Mouse (Mus musculus) liver, postnatal 0 days (tissue): ENCODE data around the gene BC067074. TPM values are rescaled to one million over a fixed set of nuclear protein-coding genes. Genes with fewer than 3 reads are reported as not detected.

Source experiments
- ATAC-seq: fragments of 200-750 bp; cut with Nextera tagmentation; 2 replicates; pipeline ENCODE4 v1.8.0; 2017; ENCODE audit warnings: mild to moderate bottlenecking, moderate library complexity
- DNase-seq: peaks from one replicate; pipeline ENCODE4 v3.0.0-alpha.2; 2016
- H3K27ac ChIP-seq: fragments of 300-500 bp; sonication (generic); 2 replicates; pipeline ENCODE4 v1.5.1; 2014; ENCODE audit warnings: antibody characterized with exemption, moderate library complexity, mild to moderate bottlenecking, low read depth
- H3K27me3 ChIP-seq: fragments of 300-500 bp; sonication (generic); 2 replicates; pipeline ENCODE4 v1.6.1; 2014; ENCODE audit warnings: low read length, control low read depth, mixed read lengths; ENCODE audit not compliant: insufficient read depth
- H3K36me3 ChIP-seq: fragments of 300-500 bp; sonication (generic); replicated peaks from 2 replicates; pipeline ENCODE4 v1.6.1; 2014; ENCODE audit warnings: mild to moderate bottlenecking, control low read depth, low read length, moderate library complexity, mixed read lengths; ENCODE audit not compliant: insufficient read depth
- H3K4me1 ChIP-seq: fragments of 300-500 bp; sonication (generic); 2 replicates; pipeline ENCODE4 v1.6.1; 2014; ENCODE audit warnings: antibody characterized with exemption, mild to moderate bottlenecking, control low read depth; ENCODE audit not compliant: insufficient read depth
- H3K4me2 ChIP-seq: fragments of 300-500 bp; sonication (generic); 2 replicates; pipeline ENCODE4 v1.6.1; 2014; ENCODE audit warnings: low read depth, mild to moderate bottlenecking, low read length, moderate library complexity, mixed read lengths
- H3K4me3 ChIP-seq: fragments of 300-500 bp; sonication (generic); 2 replicates; pipeline ENCODE4 v1.5.1; 2014; ENCODE audit warnings: low read depth, low read length
- H3K9ac ChIP-seq: fragments of 300-500 bp; sonication (generic); replicated peaks from 2 replicates; pipeline ENCODE4 v1.6.1; 2014; ENCODE audit warnings: mild to moderate bottlenecking, moderate library complexity
- H3K9me3 ChIP-seq: fragments of 300-500 bp; sonication (generic); 2 replicates; pipeline ENCODE4 v1.6.1; 2016; ENCODE audit warnings: mild to moderate bottlenecking, control low read depth, low read length, mixed read lengths
- CTCF ChIP-seq: sonication (generic); IDR thresholded peaks from 2 replicates; pipeline ENCODE4 v1.5.1; 2016; ENCODE audit warnings: antibody characterized with exemption, low read depth
- EP300 ChIP-seq: IDR thresholded peaks from 2 replicates; pipeline ENCODE4 v1.6.1; 2016; ENCODE audit warnings: antibody characterized with exemption, low read depth, mild to moderate bottlenecking
- WGBS: fragments of 180-500 bp; shearing (Covaris S2); extraction: QIAGEN DNeasy Blood & Tissue Kit; methylation state at CpG from one replicate; pipeline ENCODE4 v1.1.7; 2014; ENCODE audit not compliant: insufficient replicate concordance; 5-methylcytosine and 5-hydroxymethylcytosine counted together
- polyA plus RNA-seq: library from polyadenylated mRNA; unstranded; fragments of >200 nt; fragmentation: Nextera tagmentation; extraction: Ambion mirVana; gene quantifications from 2 replicates; pipeline ENCODE4 v1.2.1, GENCODE M21; 2015

Gene BC067074
- polyA plus RNA-seq, 1 experiment from 2014 or later = 0.09 TPM

DNA sequence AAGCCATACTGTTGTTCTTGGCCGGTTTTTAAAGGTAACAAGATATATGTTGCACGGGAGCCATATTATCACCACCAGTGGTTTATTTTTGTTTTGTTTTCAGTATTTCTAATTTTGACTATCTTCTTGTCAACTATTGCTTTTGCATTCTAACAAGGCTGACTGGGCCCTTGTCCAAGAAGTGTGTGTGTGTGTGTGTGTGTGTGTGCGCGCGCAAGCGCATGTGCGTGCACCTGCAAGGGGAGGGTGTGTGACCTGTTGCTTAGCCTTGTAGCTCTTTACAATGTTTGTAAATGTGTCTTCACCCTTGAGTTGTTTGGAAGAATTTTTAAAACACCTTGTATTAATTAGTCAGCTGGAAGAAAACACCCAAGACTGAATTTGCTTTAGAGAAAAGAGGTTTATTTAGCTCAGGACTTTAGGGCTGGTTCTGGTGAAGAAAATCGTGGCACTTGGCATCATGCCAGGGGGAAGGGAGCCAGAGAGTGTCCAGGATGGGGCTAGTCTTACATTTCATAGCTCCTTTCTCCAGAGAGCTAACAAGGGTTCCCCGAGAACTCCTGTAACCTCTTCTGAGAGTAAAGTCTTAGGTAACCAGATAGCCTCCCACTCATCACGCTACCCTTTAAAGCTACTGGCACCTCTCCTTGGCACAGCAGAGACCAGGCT lies 3.0 kb downstream of the BC067074 start:
- Histone ChIP-seq H3K27ac (no peak overlapping the region), H3K9ac (no peak overlapping the region), H3K36me3 (no peaks in the 10 kb centered on the region), H3K4me2 (no peak overlapping the region), H3K4me1 (no peaks in the 10 kb centered on the region), H3K9me3 (no peaks in the 10 kb centered on the region), H3K4me3 (no peak overlapping the region), H3K27me3 (peaks cover 27% of the 10 kb centered on the region)
- TF ChIP-seq CTCF (no peak), EP300 (no peak)
- no peak for DNase-seq
- ATAC-seq = no peak
- WGBS = 80% methylated on average over 10 of the region's 10 CpGs

GRCm38 (mm10) chr13:113306581-113306980 lies 13.6 kb downstream of the BC067074 start:
- H3K9me3 ChIP-seq = no peaks in the 10 kb centered on the region
- H3K27me3 ChIP-seq = no peaks in the 10 kb centered on the region
- no peak overlapping the region for H3K9ac ChIP-seq
- no peak overlapping the region for H3K4me2 ChIP-seq
- ATAC-seq (no peak), DNase-seq (no peak)
- no peak overlapping the region for H3K4me3 ChIP-seq
- no peaks in the 10 kb centered on the region for H3K4me1 ChIP-seq
- no peaks in the 10 kb centered on the region for H3K36me3 ChIP-seq
- H3K27ac ChIP-seq = no peak overlapping the region
- 83% methylated on average over 4 of the region's 4 CpGs for WGBS
- TF ChIP-seq EP300 = no peak
- TF ChIP-seq CTCF = no peak

- Histone ChIP-seq H3K27ac (no peak overlapping the region), H3K4me3 (no peak overlapping the region), H3K4me2 (no peak overlapping the region), H3K9me3 (no peaks in the 10 kb centered on the region), H3K36me3 (no peaks in the 10 kb centered on the region), H3K4me1 (no peaks in the 10 kb centered on the region), H3K27me3 (no peaks in the 10 kb centered on the region), H3K9ac (no peak overlapping the region)
- 79% methylated on average over 5 of the region's 5 CpGs for WGBS
- no peak for DNase-seq
- TF ChIP-seq EP300 (no peak), CTCF (no peak)
- no peak for ATAC-seq
These were observed 26.6 kb downstream of the BC067074 start for GRCm38 (mm10) chr13:113319588-113319987.

DNA sequence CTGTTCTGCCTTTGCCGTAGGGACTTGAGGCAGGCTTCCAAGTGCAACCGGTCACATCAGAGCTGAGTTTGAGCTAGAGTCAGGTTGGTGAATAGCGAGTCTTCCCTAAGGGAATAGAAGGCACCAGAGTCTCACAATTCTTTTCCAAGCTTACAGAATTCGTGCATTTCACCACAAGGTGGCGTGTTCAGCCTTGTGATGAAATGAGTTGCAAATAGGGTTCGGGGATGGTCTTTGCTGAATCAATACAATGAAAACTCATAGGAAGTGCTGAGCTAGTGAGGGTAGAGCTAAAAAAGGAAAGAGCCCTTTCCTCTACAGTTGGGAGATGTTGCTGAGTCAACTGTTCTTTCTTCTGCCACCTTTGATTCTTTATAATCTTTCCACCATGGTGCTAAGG lies 29.0 kb downstream of the BC067074 start:
- 17% methylated on average over 6 of the region's 6 CpGs for whole genome bisulfite sequencing
- Histone ChIP-seq H3K9ac (no peak overlapping the region), H3K9me3 (no peaks in the 10 kb centered on the region), H3K36me3 (no peaks in the 10 kb centered on the region), H3K27ac (no peak overlapping the region), H3K4me1 (no peaks in the 10 kb centered on the region), H3K27me3 (no peaks in the 10 kb centered on the region), H3K4me3 (no peak overlapping the region), H3K4me2 (no peak overlapping the region)
- TF ChIP-seq EP300 = no peak
- TF ChIP-seq CTCF = peak; percentile 78
- ATAC-seq (no peak), DNase-seq (peak; percentile 41)

DNA sequence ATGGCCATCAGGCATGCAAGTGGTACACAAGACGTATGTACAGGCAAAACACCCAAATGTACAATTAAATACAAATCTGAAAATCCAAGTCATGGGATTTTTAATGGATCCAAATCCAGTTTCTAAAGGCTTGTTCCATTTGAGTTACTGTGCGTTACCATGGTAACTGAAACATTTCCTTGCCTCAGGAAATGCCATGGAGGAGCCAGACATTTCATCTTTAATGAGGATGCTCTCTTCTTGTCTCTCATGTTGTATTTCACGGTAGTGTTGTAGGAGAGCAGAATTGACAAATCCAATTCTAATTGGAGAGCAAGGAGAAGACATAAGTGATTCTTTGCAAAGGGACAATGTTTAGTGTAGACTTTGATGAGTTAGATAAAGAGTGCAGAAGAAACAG lies 31.3 kb downstream of the BC067074 start:
- Histone ChIP-seq H3K9me3 (no peaks in the 10 kb centered on the region), H3K4me1 (no peaks in the 10 kb centered on the region), H3K36me3 (no peaks in the 10 kb centered on the region), H3K27ac (no peak overlapping the region), H3K27me3 (no peaks in the 10 kb centered on the region), H3K4me3 (no peak overlapping the region), H3K9ac (no peak overlapping the region), H3K4me2 (no peak overlapping the region)
- no peak for ATAC-seq
- no peak for TF ChIP-seq EP300
- TF ChIP-seq CTCF = no peak
- no peak for DNase-seq
- 78% methylated on average over 3 of the region's 3 CpGs for WGBS

- Histone ChIP-seq H3K9me3 (no peaks in the 10 kb centered on the region), H3K4me2 (no peak overlapping the region), H3K4me1 (no peaks in the 10 kb centered on the region), H3K9ac (no peak overlapping the region), H3K4me3 (no peak overlapping the region), H3K36me3 (no peaks in the 10 kb centered on the region), H3K27ac (no peak overlapping the region), H3K27me3 (no peaks in the 10 kb centered on the region)
- DNase-seq (no peak), ATAC-seq (no peak)
- TF ChIP-seq CTCF (no peak), EP300 (no peak)
- WGBS = 61% methylated on average over 3 of the region's 3 CpGs
These were observed 32.7 kb downstream of the BC067074 start for GRCm38 (mm10) chr13:113325678-113326077.
